In the genomic region with DNA sequence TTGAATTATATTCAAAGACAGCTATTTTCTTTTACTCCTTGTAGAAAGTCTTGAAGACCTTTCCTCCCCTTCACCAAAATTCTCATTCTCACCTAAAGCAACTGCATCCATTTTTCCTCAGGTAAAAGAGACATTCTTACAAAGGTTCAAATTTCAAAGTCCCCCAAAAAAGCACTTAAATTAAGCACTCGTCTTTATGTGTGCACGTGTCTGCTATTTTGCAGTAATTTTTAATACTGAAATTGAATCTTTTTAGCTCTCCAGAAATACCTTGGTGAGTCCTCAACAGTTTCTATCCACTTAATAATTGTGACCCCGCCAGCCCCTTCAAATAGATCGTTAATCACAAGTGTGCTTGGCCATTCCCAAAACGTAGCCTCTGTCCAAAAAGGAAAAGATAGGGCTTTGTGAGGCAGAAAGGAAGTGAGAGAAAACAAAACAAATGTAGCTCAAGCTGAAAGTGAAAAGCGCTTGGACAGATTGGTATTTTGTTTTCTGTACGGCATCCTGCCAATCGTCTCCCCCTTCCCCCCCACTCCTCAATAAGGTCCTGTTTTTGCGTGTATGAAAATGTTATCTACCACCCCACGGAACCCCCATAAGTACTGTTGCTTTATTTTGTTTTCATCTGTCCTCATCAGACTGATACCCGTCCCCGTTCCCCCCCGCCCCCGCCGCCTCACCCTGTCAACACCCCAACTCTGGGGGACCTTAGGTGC, we compare ENCODE assay signal across 7 mouse cellular contexts. TPM values are rescaled to one million over a fixed set of nuclear protein-coding genes. Genes with fewer than 3 reads are reported as not detected.
A peak's percentile ranks its signal among the peaks of the same experiment; 100 is the strongest.
DNase-seq lines count a peak whose midpoint lies in the region; ATAC-seq and TF ChIP-seq lines count a peak whose summit lies in the region.
"Not testable (repeated sequence)": the region's sequence is repeated elsewhere in the genome, so short reads cannot be mapped to it uniquely, and the experiment has no call there.

No protein-coding gene starts in this region.

- TF ChIP-seq EP300 in MEL (IDR thresholded peaks at IDR 0.05; ENCODE audit: low read depth in 1 of 2, low read length in 2 of 2): 0 out of 4 replicates have a peak, but pooled peaks of 1 of the 2 experiments have one; percentile 21

- TF ChIP-seq CTCF in MEL (IDR thresholded peaks at IDR 0.05 in 2 of 3, conservative IDR thresholded peaks at IDR 0.05 in 1 of 3; ENCODE audit: control insufficient read depth in 1 of 3, insufficient read depth in 1 of 3, low read depth in 2 of 3, low read length in 3 of 3, poor library complexity in 1 of 3, severe bottlenecking in 1 of 3); hindbrain, postnatal 0 days (IDR thresholded peaks at IDR 0.05; ENCODE audit: low read depth): not testable (repeated sequence)

- H3K27ac ChIP-seq in MEL (ENCODE audit: control insufficient read depth, low read depth, low read length): peak overlapping the region; percentile 95
- H3K27ac ChIP-seq in embryonic facial prominence, embryonic 13.5 days; neural tube, embryonic 13.5 days (replicated peaks): not testable (repeated sequence)
- 0 out of 2 replicates have a peak overlapping the region, but pooled peaks have one; percentile 8 for H3K27ac ChIP-seq in hindbrain, postnatal 0 days
- H3K27ac ChIP-seq in limb, embryonic 10.5 days: peak overlapping the region; percentile 93
- peak overlapping the region; percentile 95 for H3K27ac ChIP-seq in lung, embryonic 16.5 days (ENCODE audit: low read length)

- peak overlapping the region; percentile 74 to 98 for H3K4me3 ChIP-seq in MEL (ENCODE audit: control insufficient read depth in 1 of 2, insufficient read depth in 1 of 2, low read depth in 2 of 2, low read length in 2 of 2)
- peak overlapping the region; percentile 65 for H3K4me3 ChIP-seq in embryonic facial prominence, embryonic 13.5 days
- peak overlapping the region; percentile 62 for H3K4me3 ChIP-seq in hindbrain, postnatal 0 days (ENCODE audit: low read length)
- peak overlapping the region; percentile 80 for H3K4me3 ChIP-seq in limb, embryonic 10.5 days
- H3K4me3 ChIP-seq in lung, embryonic 16.5 days (ENCODE audit: low read length): peak overlapping the region; percentile 86
- H3K4me3 ChIP-seq in neural tube, embryonic 13.5 days: peak overlapping the region; percentile 53

- peak overlapping the region; percentile 98 for H3K9ac ChIP-seq in MEL (ENCODE audit: control insufficient read depth, low read depth, low read length, poor library complexity, severe bottlenecking)
- H3K9ac ChIP-seq in embryonic facial prominence, embryonic 13.5 days: peak overlapping the region; percentile 80
- H3K9ac ChIP-seq in hindbrain, postnatal 0 days (replicated peaks; ENCODE audit: low read length): peak overlapping the region; percentile 49; the same call in 1 of the 2 replicates
- peak overlapping the region; percentile 95 for H3K9ac ChIP-seq in lung, embryonic 16.5 days (ENCODE audit: low read length)
- H3K9ac ChIP-seq in neural tube, embryonic 13.5 days: peak overlapping the region; percentile 70

- not testable (repeated sequence) for TF ChIP-seq POLR2A in MEL (IDR thresholded peaks at IDR 0.05; ENCODE audit: control insufficient read depth in 1 of 2, insufficient read depth in 1 of 2, low read depth in 1 of 2, low read length in 2 of 2, poor library complexity in 1 of 2)

- not testable (repeated sequence) for H3K27me3 ChIP-seq in MEL (ENCODE audit: control insufficient read depth in 1 of 2, insufficient read depth in 2 of 2, low read length in 2 of 2); embryonic facial prominence, embryonic 13.5 days; hindbrain, postnatal 0 days (ENCODE audit: insufficient read depth, low read length); limb, embryonic 10.5 days (ENCODE audit: low read depth, poor library complexity, severe bottlenecking); lung, embryonic 16.5 days (ENCODE audit: control insufficient read depth, insufficient read depth, low read depth, low read length)
- peaks cover 40% of the 10 kb centered on the region for H3K27me3 ChIP-seq in neural tube, embryonic 13.5 days

- H3K9me3 ChIP-seq in MEL (replicated peaks; ENCODE audit: insufficient read depth, low read length); embryonic facial prominence, embryonic 13.5 days; hindbrain, postnatal 0 days (ENCODE audit: low read length); limb, embryonic 10.5 days (replicated peaks); lung, embryonic 16.5 days (ENCODE audit: control insufficient read depth, low read length); neural tube, embryonic 13.5 days: not testable (repeated sequence)

- peaks cover 53% of the 10 kb centered on the region for H3K79me2 ChIP-seq in MEL (ENCODE audit: control insufficient read depth, insufficient read depth, low read length, poor library complexity)

- not testable (repeated sequence) for H3K36me3 ChIP-seq in MEL (ENCODE audit: control insufficient read depth in 1 of 2, insufficient read depth in 2 of 2, low read length in 2 of 2); embryonic facial prominence, embryonic 13.5 days; hindbrain, postnatal 0 days (ENCODE audit: insufficient read depth, low read length); limb, embryonic 10.5 days; lung, embryonic 16.5 days (ENCODE audit: control insufficient read depth, insufficient read depth, low read length); neural tube, embryonic 13.5 days

- ATAC-seq in embryonic facial prominence, embryonic 13.5 days (ENCODE audit: insufficient number of reproducible peaks, insufficient read depth, low FRiP score, low TSS enrichment, low read depth); hindbrain, postnatal 0 days; lung, embryonic 16.5 days (ENCODE audit: low read depth); neural tube, embryonic 13.5 days (ENCODE audit: low read depth): not testable (repeated sequence)

- TF ChIP-seq RAD21 in MEL (IDR thresholded peaks at IDR 0.05; ENCODE audit: low read depth, low read length): not testable (repeated sequence)

- DNase-seq in MEL (ENCODE audit: low read depth, low spot score): peak; percentile 72
- peak; percentile 9 for DNase-seq in heart, adult 8-10 months (ENCODE audit: low spot score)
- DNase-seq in hindbrain, postnatal 0 days (ENCODE audit: low spot score); limb, embryonic 10.5 days (ENCODE audit: low spot score): not testable (repeated sequence)

- H3K4me1 ChIP-seq in MEL (ENCODE audit: control insufficient read depth in 1 of 2, insufficient read depth in 2 of 2, low read length in 2 of 2); embryonic facial prominence, embryonic 13.5 days; hindbrain, postnatal 0 days (ENCODE audit: insufficient read depth, low read length); lung, embryonic 16.5 days (replicated peaks; ENCODE audit: control insufficient read depth, insufficient read depth, low read length): not testable (repeated sequence)
- H3K4me1 ChIP-seq in limb, embryonic 10.5 days: peaks cover 15% of the 10 kb centered on the region; the same call in 1 of the 2 replicates
- peaks cover 35% of the 10 kb centered on the region for H3K4me1 ChIP-seq in neural tube, embryonic 13.5 days (replicated peaks)

- under 1% methylated on average over 15 of the region's 15 CpGs for WGBS in embryonic facial prominence, embryonic 13.5 days
- WGBS in hindbrain, postnatal 0 days: 4% methylated on average over 15 of the region's 15 CpGs
- WGBS in limb, embryonic 10.5 days: 2% methylated on average over 15 of the region's 15 CpGs
- WGBS in lung, embryonic 16.5 days: 1% methylated on average over 15 of the region's 15 CpGs
- 2% methylated on average over 15 of the region's 15 CpGs for WGBS in neural tube, embryonic 13.5 days

- H3K4me2 ChIP-seq in embryonic facial prominence, embryonic 13.5 days: peak overlapping the region; percentile 98
- peak overlapping the region; percentile 90 for H3K4me2 ChIP-seq in hindbrain, postnatal 0 days (ENCODE audit: low read depth, low read length)
- peak overlapping the region; percentile 90 for H3K4me2 ChIP-seq in lung, embryonic 16.5 days (ENCODE audit: low read depth, low read length)
- peak overlapping the region; percentile 92 for H3K4me2 ChIP-seq in neural tube, embryonic 13.5 days

TF ChIP-seq in MEL, 35 proteins besides CTCF, POLR2A, EP300 and RAD21:
- TF ChIP-seq MXI1 (IDR thresholded peaks at IDR 0.05; ENCODE audit: low read depth, low read length) (peak; percentile 60; the same call in 1 of the 2 replicates), ETS1 (IDR thresholded peaks at IDR 0.05; ENCODE audit: low read depth, low read length) (peak; percentile 39; the same call in 1 of the 2 replicates), MYC (IDR thresholded peaks at IDR 0.05; ENCODE audit: low read depth, low read length) (peak; percentile 55; the same call in 1 of the 2 replicates), TBP (IDR thresholded peaks at IDR 0.05; ENCODE audit: low read depth, low read length) (peak; percentile 38; the same call in 1 of the 2 replicates)

RNA-seq across cellular contexts. Expression of gene Cdk6, which starts 0.8 kb away (rescaled TPM):
- 195 and 197 TPM in 2 replicates for total RNA-seq in MEL (2012; rRNA removed)
- polyA plus RNA-seq in MEL (2012; ENCODE audit: insufficient read depth in 1 of 2, insufficient read length in 2 of 2, low read depth in 1 of 2, low replicate concordance in 2 of 2, missing spikeins in 1 of 2): 100 to 1,000 TPM in 1 of 2 experiments, 10 to 100 TPM in 1; 79.0 to 318 TPM
- polyA plus RNA-seq in embryonic facial prominence, embryonic 13.5 days (2015; fragmentation: Nextera tagmentation; extraction: Ambion mirVana): 32.4 and 34.5 TPM in 2 replicates
- 1 to 10 TPM; 4.2 to 9.5 (median 6.3) TPM for total RNA-seq in heart, adult 8-10 months (2022)
- 16.5 and 21.9 TPM in 2 replicates for total RNA-seq in hindbrain, postnatal 0 days (2014; rRNA removed)
- polyA plus RNA-seq in hindbrain, postnatal 0 days (2015; fragmentation: Nextera tagmentation; extraction: Ambion mirVana): 12.2 and 12.8 TPM in 2 replicates
- polyA plus RNA-seq in limb, embryonic 10.5 days (2016; fragmentation: Nextera tagmentation; extraction: Ambion mirVana): 34.0 and 38.6 TPM in 2 replicates
- polyA plus RNA-seq in lung, embryonic 16.5 days (2015; fragmentation: Nextera tagmentation; extraction: Ambion mirVana): 33.7 and 36.7 TPM in 2 replicates
- 16.4 and 17.6 TPM in 2 replicates for polyA plus RNA-seq in neural tube, embryonic 13.5 days (2015; fragmentation: Nextera tagmentation; extraction: Ambion mirVana)
